Mouse (Mus musculus) liver, embryonic 14.5 days (tissue): ENCODE results near the gene Sec61g.

Experiments
- CTCF ChIP-seq: IDR thresholded peaks from 2 replicates; pipeline ENCODE4 v1.5.1; 2016; ENCODE audit warnings: antibody characterized with exemption, low read depth, control low read depth
- EP300 ChIP-seq: IDR thresholded peaks from 2 replicates; pipeline ENCODE4 v1.6.1; 2016; ENCODE audit warnings: antibody characterized with exemption, low read depth

GRCm38 (mm10) chr11:16525724-16526123 is 17.4 kb upstream of the Sec61g start:
- TF ChIP-seq EP300 (no peak), CTCF (no peak)
